Mouse (Mus musculus) G1E-ER4 (cell line): ENCODE results near the gene Nme7. TPM values are rescaled to one million over a fixed set of nuclear protein-coding genes. Genes with fewer than 3 reads are reported as not detected.

Experiments used
- GATA1 ChIP-seq: IDR thresholded peaks from one replicate; pipeline ENCODE4 v1.8.0; 2012; ENCODE audit warnings: low read length, inconsistent platforms
- polyA plus RNA-seq: library from polyadenylated mRNA; stranded (reverse); fragments of >175 nt; gene quantifications from 2 replicates; pipeline ENCODE4 v1.2.3, GENCODE M21; 2012

The Nme7 gene
- polyA plus RNA-seq, 1 experiment, result 1.3 TPM

DNA sequence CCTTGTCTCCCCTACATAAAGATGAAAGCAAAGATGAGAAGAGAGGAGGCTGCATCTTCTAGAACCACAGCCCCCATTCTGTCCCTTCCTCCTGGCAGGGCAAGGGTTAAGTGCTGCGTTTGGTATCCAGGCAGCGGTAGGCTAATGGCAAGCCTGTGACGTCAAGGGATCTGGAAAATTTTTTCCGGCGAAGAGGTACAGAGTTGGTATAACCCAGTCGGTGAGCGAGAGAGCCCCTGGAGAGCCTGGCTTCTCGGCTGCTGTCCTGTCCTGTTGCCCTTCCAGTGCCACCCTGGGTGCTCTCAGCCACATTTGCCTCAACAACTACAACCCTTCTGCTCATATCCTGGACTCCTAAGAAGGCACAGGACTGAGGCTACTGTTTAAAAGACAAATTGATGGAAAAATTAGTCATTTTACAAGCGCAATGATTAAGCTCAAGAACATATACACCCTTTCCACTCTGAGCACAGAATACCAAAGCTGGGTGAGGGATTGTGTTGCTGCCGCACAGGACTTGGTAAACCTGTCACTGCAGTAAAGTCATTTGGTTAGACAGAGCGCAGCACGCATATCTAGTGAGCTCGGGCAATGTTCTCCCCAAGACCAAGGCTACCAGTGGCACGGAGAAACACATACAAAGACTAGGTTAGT lies 151.0 kb downstream of the Nme7 start:
- TF ChIP-seq GATA1, result no peak

DNA sequence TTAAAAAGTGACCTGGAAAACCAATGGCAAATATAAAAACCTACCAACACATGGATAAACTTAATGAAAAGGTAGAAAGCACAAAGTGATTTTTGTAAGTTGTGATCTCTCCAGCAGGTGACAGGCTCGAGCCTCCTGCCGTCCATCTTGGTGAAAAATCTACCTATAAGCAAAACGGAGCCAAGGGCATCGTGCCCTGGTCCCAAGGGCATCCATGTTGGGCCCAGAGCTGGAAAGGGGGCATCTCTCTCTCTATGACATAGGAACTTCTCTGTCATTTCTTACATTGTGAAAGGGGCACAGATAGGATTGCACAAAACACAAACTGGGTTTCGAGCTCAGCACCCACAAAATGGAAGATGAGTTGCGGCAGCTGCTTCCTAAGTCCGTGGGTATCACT lies 151.7 kb downstream of the Nme7 start:
- TF ChIP-seq GATA1, result no peak

DNA sequence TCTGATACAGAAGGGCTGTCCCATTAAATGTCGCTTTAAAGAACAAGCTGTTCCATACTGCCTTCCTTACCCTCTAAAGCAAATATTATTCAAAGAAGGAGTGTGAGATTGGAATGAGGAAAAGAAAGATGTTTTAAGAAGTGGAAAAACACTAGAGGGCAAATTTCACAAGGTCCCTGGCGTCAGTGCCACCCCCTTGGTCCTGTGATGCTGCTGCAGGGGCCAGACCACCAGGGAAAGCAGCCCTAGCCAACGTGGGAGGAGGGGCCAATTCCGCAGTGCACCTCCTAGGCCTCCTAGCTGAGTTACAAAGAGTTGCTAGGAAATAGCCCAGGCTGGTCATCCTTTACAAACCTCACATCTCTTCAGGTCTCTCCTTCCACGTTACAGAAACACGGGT lies 152.1 kb downstream of the Nme7 start:
- no peak for TF ChIP-seq GATA1

DNA sequence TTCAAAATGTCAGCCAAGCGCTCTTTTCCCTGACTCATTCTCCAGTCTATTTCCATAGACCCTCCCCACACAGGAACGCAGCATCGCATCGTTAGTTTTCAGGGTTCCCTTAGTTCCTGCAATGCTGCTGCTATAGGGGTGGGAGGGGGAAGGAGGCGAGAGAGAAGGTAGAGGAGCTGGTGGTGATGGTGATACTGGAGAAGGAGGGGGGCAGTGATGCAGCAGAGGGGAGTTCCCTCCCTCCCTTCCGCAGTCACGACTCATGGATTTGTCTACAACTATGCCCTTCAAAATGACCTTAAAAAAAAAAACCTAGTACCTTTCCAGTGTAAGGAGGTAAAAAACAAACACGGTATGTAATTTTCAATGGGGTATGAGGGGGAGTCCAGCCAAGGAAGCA lies 152.8 kb downstream of the Nme7 start:
- no peak for TF ChIP-seq GATA1

DNA sequence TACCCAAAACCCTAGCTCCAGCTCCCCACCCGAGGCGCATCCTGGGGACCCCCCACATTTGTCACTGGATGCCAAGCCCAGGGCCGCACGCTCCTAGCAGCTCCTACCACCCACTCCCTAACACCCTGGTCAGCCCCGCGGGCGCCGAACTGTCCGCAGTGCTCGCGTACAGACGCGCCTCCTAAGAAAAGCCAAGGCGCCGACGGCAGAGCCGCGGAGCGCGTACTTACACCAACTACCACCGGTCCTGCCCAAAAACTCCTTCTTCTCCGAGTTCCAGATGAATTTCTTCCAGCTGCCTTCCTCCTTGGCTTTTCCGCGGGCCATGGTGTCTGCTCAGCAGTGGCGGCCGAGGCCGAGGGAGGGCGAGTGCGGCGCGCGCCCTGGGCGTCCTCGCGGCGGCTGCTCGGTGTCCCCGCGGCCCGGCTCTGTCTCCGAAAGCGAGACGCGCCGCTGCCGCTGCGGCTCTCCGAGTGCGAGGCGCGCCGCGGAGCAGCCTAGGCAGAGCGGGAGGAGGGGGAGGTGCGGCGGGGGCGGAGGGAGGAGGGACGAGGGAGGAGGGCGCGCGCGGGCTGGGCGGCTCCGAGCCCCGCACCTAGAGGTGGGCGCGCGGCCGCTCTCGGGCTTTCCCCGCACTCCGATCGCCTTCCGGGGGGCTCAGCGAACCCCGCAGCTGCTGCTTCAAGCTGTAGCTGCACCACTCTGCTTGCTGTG lies 153.8 kb downstream of the Nme7 start:
- no peak for TF ChIP-seq GATA1

DNA sequence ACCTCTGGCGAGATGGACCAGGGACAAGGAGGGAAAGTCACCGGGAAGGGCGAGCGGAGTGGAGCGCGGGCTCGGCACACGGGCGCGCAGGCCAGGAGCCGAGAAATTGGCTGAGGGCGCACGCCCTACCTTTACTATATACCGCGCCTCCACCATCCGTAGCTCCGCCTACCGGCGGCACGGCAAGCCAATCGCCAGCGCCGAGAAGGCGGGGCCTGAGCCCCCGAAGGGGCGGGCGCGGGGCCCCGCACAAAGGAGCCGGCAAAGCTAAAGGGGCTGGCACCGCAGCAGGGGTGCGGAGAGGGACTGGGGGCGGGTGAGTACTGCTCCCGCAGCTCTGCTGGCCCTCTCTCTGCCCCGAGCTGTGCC lies 154.3 kb downstream of the Nme7 start, which contains the start of gene Atp1b1:
Gene Atp1b1 (minus strand): TSS at position 111 of the 369 bp plus-strand sequence.
- no peak for TF ChIP-seq GATA1

DNA sequence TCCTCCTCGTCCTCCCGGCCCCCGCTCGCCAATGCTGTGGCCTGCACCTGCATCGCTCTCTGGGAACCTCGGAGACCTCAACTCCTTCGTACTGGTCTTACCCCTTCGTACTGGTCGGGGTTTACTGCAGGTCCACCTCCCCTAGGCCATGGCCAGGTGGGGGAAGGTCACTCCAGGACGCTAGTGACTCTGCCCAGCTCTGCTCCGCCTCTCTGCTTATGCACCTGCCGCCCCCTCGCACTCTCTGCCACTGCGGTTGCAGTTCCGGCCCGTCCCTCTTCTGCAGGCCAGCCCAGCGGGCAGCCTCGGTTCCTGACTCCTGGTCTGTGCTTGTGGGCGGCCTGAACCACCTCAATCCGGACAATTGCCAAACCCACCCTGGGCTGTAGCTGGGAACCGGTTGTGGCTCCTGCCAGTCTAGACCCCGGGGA lies 154.7 kb downstream of the Nme7 start:
- TF ChIP-seq GATA1, result no peak

DNA sequence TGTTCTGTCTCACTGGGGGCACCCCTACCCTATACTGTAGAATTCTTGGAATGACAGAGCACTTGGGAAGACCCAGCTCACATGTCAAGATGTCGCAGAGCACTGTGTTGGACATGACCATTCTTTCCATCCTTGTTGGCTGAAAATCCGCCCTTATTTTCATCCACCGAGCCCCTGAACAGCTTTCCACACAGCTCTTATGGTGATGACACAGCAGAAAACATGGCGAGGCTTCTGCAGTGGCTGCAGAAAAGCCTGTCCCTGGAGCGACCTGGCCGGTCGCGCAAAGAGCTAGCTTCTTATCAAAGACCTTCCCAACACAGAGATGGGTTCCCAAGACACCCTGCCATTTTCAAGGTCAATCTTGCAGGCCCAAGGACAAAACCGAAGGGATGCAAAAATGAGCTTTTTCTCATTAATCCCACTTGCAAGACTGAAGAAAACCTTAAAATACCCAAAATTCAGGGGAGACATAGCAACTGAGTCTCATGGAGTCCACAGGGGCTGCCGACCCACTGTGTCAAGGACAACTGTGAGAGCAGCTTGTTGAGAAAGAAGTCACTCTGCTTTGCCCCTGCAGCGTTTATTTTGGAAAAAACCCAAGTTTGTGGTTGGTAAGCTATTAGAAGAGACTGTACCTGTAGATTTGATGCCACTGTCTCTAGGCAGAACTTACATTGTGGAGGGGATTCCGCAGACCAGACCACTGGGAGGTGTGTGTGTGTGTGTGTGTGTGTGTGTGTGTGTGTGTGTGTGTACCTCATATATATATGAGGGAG lies 155.4 kb downstream of the Nme7 start:
- TF ChIP-seq GATA1, result no peak

DNA sequence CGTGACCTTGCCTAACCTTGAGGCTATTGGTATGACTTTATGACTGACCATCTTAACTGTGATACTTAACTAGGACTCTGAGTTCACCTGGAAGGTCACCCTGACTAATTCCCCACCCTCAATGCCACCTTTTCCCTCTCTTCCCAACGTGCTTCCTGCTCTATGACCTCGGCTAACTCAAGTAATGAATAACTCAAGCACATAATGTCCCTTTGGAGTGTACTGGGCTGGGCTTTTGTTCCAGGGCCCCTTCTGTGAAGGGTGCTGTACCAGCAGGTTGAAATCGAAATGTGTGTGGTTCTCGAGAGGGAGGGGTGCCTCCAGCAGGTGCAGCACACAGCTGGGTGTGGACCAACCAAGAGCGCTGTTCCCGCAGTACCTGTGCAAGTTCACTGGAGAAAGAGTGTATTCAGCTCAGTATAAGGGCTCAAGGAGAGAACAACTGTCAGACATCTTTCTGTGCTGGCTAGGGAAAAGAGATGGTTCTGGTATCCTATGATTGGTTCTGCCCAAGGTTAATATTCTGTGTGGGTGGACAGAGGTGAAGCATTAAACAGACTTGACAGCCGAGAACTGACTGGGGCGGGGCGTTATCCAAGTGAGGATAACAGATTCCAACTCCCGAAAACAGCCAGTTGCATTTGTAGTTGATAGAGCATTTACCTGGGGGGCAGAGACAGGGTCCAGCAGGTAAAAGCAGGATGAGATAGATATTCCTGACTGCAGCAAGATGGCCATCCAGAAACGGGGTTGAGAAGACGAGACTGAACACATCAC lies 157.2 kb downstream of the Nme7 start:
- no peak for TF ChIP-seq GATA1

DNA sequence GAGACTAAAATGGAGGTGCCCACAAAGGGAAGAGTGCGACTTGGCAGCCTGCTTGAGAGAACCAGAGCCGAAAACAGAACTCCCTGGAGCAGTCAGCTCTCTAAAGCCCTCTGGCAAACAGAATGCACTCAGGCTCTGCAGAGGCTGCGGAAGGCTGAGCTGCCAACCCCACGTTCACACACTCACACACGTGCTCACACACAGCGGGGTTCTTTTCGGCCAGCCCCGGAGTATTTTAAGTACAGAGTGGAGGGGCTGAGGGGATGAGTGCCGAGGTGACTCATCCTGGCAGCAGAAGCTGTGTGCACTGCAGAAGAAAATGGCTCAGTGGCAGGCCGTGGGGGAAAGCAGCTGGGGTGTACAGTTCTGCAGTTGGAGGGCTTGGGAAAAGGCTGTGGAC lies 157.8 kb downstream of the Nme7 start:
- no peak for TF ChIP-seq GATA1

DNA sequence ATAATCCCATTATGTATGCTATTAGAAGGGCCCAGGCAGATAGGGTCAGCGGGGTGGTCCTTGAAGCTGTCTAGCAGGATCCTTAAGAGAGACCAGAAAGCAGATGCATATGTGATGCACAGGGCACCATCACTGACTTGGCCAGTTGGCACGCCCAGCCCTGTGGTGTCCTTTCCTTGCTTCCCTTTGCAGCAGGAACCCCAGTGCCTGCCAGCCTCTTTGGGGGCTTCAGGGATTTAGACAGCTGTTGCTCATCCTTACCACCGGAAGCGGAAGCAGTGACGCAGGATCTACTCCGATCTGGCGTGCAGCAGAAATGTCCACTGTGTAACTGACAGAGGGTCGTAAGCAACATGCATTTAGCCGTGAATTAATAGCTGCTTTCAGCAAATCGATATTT lies 163.5 kb downstream of the Nme7 start:
- TF ChIP-seq GATA1, result no peak

DNA sequence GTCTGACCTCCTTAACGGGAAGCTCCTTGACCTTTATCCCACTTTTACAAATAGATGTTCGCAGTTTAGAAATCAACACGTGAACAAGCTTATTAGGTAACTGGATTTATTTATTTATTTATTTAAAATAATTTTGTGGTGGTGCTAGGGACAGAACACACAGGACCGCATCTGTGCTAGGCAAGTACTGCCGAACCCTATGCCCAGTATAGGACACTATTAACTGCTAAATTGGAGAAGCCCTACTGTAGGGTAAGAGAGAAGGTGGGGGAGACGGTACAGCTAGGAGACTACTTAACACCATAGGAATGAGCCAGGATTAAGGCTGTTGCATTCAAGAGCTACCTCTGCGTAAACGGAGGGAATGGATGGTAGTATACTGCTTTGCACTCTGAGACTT lies 164.4 kb downstream of the Nme7 start:
- no peak for TF ChIP-seq GATA1

DNA sequence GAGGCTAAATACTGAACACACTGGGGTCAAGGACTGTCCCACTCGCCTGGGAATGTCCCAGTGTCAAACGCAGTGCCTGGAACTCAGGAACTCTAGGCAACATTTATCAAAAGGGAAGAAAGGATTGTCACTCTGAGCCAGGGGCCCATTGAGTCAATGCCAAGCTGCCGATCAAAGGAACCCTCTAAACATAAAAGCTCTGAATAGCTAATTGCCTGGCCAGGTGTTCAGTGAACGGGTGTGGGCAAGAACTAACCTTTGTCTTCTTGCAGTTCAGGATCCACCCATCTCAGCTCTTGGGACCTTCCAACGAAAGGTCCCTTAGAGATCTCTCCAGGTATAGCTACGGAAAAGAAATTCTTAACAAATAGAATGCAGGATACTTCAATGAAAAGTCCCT lies 167.1 kb downstream of the Nme7 start:
- no peak for TF ChIP-seq GATA1

DNA sequence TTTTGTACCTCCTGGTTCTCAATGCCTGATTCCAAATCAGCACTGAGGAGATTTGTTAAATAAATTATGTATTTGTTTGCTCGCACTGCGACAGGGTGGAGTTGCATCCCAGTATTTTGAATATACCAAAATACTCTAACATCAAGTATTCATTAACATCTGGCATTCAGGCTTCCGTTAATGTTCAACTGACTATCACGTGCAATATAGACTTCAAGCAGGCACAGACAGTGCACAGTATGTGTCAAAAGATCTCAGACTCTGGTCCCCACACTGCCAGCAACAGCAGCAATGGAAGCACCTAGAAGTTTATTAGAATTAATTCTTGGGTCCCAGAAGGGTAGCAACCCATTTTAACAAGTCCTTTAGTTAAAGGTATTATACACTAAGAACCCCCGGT lies 167.7 kb downstream of the Nme7 start:
- no peak for TF ChIP-seq GATA1

DNA sequence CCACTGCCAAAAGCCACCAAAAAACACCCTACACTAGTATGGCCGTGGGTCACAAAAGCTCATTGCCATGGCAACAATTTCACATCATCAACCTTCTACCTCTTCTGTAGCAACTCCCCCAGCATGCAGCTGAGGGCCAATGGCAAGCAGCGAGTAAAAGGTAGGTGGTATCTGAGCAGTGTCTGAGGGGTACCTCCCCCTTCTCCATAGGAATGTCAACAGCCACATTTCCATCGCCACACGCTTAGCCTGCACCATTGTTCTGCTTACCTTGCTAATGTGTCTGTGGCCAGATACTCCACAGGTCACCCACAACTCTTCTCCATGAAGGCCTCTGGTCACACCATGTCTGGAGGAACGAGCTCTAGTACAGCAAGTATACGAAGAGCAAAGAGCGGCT lies 169.5 kb downstream of the Nme7 start:
- TF ChIP-seq GATA1, result no peak

DNA sequence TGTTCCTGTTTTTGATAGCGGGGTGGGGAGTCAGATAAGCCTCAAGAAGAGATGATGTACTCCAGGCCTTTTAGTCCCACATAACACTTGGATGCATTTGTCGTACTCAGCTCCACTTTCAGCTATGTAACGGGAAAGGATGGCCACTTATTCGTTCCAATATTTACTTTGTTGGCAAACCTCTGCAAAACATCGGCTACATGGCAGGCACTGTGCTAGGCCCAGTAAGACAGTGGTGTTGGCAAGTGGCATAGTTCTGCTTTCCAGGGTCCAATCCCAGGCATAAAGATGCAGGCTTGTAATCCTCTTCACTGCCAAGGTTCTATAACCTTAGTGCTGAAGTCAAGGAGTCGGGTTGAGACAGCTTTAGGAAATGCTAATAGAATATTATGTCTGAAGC lies 170.4 kb downstream of the Nme7 start:
- no peak for TF ChIP-seq GATA1
